Mouse (Mus musculus) forebrain, embryonic 12.5 days (tissue): ENCODE results near the gene Flrt1. TPM values are rescaled to one million over a fixed set of nuclear protein-coding genes. Genes with fewer than 3 reads are reported as not detected.

ENCODE experiments used
- ATAC-seq: fragments of 200-750 bp; cut with Nextera tagmentation; 2 replicates; pipeline ENCODE4 v1.8.0; 2017; ENCODE audit warnings: moderate TSS enrichment; ENCODE audit not compliant: low FRiP score
- H3K27ac ChIP-seq: fragments of 300-500 bp; sonication (generic); 2 replicates; pipeline ENCODE4 v1.5.1; 2016; ENCODE audit warnings: mild to moderate bottlenecking
- H3K27me3 ChIP-seq: fragments of 300-500 bp; sonication (generic); 2 replicates; pipeline ENCODE4 v1.6.1; 2016; ENCODE audit warnings: mild to moderate bottlenecking
- H3K36me3 ChIP-seq: fragments of 300-500 bp; sonication (generic); replicated peaks from 2 replicates; pipeline ENCODE4 v1.6.1; 2016; ENCODE audit warnings: mild to moderate bottlenecking
- H3K4me1 ChIP-seq: fragments of 300-500 bp; sonication (generic); 2 replicates; pipeline ENCODE4 v1.6.1; 2016
- H3K4me2 ChIP-seq: fragments of 300-500 bp; sonication (generic); 2 replicates; pipeline ENCODE4 v1.6.1; 2016; ENCODE audit warnings: mild to moderate bottlenecking, moderate library complexity
- H3K4me3 ChIP-seq: fragments of 300-500 bp; sonication (generic); replicated peaks from 2 replicates; pipeline ENCODE4 v1.5.1; 2016; ENCODE audit warnings: mild to moderate bottlenecking
- H3K9ac ChIP-seq: fragments of 300-500 bp; sonication (generic); 2 replicates; pipeline ENCODE4 v1.6.1; 2016; ENCODE audit warnings: mild to moderate bottlenecking
- H3K9me3 ChIP-seq: fragments of 300-500 bp; sonication (generic); 2 replicates; pipeline ENCODE4 v1.6.1; 2016
- WGBS: fragments of 180-500 bp; shearing (Covaris S2); methylation state at CpG from one replicate; pipeline ENCODE4 v1.1.7; 2016; 5-methylcytosine and 5-hydroxymethylcytosine counted together
- polyA plus RNA-seq: library from polyadenylated mRNA; unstranded; fragments of >200 nt; fragmentation: Nextera tagmentation; extraction: Ambion mirVana; gene quantifications from 2 replicates; pipeline ENCODE4 v1.2.1, GENCODE M21; 2016

The Flrt1 gene
- 7.3 and 8.0 TPM in 2 replicates for polyA plus RNA-seq

DNA sequence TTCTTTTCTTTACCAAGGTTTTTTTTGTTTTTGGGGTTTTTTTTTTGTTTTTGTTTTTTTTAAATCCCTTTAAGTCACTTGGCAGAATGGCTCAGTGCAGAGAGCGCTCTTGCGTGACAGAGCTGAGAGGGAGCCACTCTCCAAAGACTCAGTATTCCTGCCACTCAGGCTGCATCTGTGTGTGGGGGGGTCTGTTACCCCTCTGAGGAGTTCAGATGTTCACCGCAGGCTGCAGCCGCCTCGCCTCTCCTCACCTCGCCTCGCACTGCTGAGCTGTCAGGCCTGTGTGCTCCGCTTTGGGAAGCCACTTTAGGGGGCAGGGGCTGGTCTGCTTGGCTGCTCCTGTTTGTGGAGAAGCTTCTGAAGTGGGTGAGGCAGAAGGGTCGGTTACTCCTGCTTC is at the start of gene Flrt1:
Flrt1 (minus strand) TSS at position 186 of the 400 bp plus-strand sequence.
- Histone ChIP-seq H3K4me1 (peaks cover 82% of the 10 kb centered on the region), H3K9me3 (no peaks in the 10 kb centered on the region), H3K4me3 (no peak within 1 kb of the TSS), H3K27ac (0 out of 2 replicates have a peak within 1 kb of the TSS, but pooled peaks have one; percentile 37), H3K27me3 (peaks cover 18% of the 10 kb centered on the region), H3K4me2 (no peak within 1 kb of the TSS), H3K36me3 (no peaks in the 10 kb centered on the region), H3K9ac (no peak within 1 kb of the TSS)
- no peak for ATAC-seq
- WGBS = 23% methylated on average over 9 of the region's 9 CpGs

DNA sequence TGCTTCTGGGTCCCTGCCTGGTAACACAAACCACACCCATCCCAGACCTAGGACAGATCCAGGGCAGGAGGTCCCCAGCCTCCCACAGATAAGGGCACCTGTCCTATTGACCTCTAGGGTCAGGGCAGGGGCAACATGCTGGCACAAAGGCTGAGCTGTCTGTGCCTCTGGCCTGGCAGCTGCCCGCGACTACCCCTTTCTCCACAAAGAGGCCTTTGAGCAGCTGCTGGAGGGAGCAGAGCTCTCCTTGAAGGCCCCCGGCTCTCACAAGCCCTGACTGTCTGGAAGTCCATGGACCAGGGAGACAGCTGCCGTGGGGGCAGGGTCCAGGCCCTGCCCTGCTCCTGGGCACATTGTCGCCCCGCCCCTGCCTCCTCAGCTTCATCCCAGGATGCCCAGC is 49.7 kb upstream of the Flrt1 start:
- Histone ChIP-seq H3K9ac (no peak overlapping the region), H3K9me3 (no peaks in the 10 kb centered on the region), H3K4me3 (no peak overlapping the region), H3K4me1 (peaks cover 77% of the 10 kb centered on the region), H3K27me3 (peaks cover 39% of the 10 kb centered on the region), H3K27ac (peak overlapping the region; percentile 70), H3K4me2 (no peak overlapping the region), H3K36me3 (no peaks in the 10 kb centered on the region)
- no peak for ATAC-seq
- 59% methylated on average over 6 of the region's 6 CpGs for WGBS

DNA sequence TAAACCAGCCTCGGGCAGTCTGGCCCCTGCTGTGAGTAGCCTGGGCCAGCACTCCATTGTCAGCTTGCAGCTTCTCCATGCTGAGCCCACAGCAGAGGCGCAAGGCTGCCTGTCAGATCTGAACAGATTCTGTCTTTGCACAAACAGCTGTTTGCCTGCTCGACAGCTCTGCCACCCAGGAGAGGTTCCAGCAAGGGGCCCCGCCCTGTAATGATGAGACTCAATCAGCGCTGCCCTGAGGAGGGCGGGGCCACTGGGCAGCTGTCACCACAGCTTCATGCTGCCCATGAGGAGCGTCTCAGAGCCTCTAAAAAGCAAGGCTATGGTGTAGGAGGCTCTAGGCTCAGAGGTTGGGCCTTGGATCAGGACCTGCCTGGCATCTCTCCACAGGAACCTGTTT is 47.7 kb upstream of the Flrt1 start:
- Histone ChIP-seq H3K27ac (peak overlapping the region; percentile 70), H3K27me3 (peaks cover 22% of the 10 kb centered on the region), H3K4me2 (no peak overlapping the region), H3K4me1 (peaks cover 85% of the 10 kb centered on the region), H3K9me3 (no peaks in the 10 kb centered on the region), H3K9ac (no peak overlapping the region), H3K4me3 (no peak overlapping the region), H3K36me3 (no peaks in the 10 kb centered on the region)
- ATAC-seq = peak; percentile 55; the same call in 1 of the 2 replicates
- 27% methylated on average over 7 of the region's 7 CpGs for WGBS

DNA sequence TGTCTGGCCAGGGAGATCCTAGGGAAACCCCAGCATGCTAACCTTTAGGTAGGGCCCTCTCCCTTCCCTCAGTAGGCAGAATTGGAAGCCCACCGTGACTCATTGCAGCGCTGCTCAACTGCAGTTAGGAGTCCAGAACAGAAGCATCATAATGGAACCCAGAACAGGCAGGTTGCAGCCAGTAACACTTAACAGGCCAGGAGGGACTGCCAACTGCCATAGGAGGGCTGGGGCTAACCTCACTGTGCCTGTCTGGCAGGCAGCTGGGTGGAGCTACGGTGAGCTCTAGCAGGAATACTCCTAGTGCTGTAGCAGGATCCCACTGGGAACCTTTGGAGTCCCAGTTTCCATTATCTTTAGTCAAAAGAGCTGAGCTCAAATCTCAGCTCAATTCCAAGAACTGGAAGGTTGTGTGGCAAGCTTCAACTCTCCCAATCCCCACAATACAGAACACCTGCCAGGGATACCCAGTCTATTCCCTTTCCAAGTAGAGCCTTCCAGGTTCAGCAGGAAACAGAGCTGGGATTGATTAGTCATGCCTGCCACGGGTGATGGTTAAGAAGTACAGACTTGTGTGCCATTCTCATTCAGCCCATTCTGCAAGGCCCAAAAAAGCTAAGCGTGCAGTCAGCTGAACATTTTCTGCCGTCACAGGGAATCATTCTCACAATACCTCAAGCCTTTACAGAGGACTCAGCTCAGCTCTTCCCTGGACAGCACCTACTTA is 46.6 kb upstream of the Flrt1 start:
- H3K27ac ChIP-seq = 0 out of 2 replicates have a peak overlapping the region, but pooled peaks have one; percentile 25
- no peak overlapping the region for H3K4me2 ChIP-seq
- H3K4me3 ChIP-seq = no peak overlapping the region
- H3K9ac ChIP-seq = no peak overlapping the region; the same call in 1 of the 2 replicates
- H3K27me3 ChIP-seq = peaks cover 26% of the 10 kb centered on the region
- H3K4me1 ChIP-seq = peaks cover 85% of the 10 kb centered on the region
- no peak for ATAC-seq
- H3K9me3 ChIP-seq = no peaks in the 10 kb centered on the region
- 80% methylated on average over 6 of the region's 6 CpGs for WGBS
- no peaks in the 10 kb centered on the region for H3K36me3 ChIP-seq

DNA sequence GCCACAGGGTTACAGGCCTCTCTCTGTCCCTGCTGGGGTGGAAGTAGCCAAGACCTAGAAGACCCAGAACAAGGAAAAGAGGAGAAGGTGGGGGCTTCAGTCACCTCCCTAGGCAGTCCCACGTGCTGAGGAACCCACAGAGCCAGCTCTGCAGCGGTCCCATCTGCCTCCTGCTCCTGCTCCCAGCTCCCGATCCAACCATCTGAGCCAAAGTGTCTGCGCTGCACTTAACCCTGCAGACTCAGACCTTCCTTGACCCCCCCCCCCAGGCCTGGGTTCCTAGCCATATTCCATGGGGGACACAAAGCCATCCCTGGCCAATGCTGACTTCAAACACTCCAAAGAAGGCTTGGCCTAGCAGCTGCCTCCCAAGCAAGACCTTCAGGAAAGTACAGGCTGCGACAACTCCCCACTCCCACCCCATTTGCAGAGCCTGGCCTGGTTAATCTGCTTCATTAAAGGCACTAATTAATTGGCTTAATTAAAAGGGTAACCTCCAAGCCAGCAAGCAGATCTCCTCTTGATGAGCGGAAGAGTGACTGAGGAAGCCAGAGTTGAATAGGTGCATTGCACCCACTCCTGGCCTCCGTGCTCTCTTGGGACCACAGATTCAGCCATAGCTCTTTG is 45.9 kb upstream of the Flrt1 start:
- 56% methylated on average over 7 of the region's 7 CpGs for WGBS
- Histone ChIP-seq H3K4me3 (no peak overlapping the region), H3K36me3 (no peaks in the 10 kb centered on the region), H3K4me2 (no peak overlapping the region), H3K9ac (no peak overlapping the region; the same call in 1 of the 2 replicates), H3K27me3 (peaks cover 25% of the 10 kb centered on the region), H3K9me3 (no peaks in the 10 kb centered on the region), H3K4me1 (peaks cover 80% of the 10 kb centered on the region), H3K27ac (0 out of 2 replicates have a peak overlapping the region, but pooled peaks have one; percentile 42)
- no peak for ATAC-seq

DNA sequence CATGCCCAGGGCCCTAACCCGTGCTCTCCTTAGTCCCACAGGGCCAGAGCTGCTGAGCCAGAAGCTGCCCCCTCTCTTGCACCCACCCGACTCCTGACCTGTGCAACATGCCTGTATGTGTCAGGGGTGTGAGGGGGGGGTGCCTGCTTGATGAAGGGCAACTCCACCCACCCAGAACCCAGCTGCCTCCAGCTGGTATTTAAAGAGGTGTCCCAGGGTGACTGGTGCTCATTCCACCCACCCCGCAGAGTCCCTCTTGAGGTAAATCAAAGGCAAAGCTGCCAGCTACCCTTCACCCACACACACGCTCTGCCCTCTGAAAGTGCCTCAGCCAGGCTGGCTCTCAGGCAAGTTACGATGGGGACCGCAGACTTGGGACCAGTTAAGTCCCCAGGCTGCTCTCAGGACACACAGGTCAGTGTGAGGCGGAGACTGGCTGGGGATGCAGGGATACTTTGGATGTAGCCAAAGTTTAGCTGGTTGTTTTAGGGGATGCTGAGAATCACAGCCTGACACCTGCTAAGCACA is 43.7 kb upstream of the Flrt1 start:
- Histone ChIP-seq H3K27ac (peak overlapping the region; percentile 57; the same call in 1 of the 2 replicates), H3K36me3 (no peaks in the 10 kb centered on the region), H3K27me3 (peaks cover 41% of the 10 kb centered on the region), H3K9ac (0 out of 2 replicates have a peak overlapping the region, but pooled peaks have one; percentile 2), H3K4me2 (no peak overlapping the region), H3K9me3 (no peaks in the 10 kb centered on the region), H3K4me1 (peaks cover 68% of the 10 kb centered on the region), H3K4me3 (no peak overlapping the region)
- 67% methylated on average over 7 of the region's 7 CpGs for WGBS
- no peak for ATAC-seq

DNA sequence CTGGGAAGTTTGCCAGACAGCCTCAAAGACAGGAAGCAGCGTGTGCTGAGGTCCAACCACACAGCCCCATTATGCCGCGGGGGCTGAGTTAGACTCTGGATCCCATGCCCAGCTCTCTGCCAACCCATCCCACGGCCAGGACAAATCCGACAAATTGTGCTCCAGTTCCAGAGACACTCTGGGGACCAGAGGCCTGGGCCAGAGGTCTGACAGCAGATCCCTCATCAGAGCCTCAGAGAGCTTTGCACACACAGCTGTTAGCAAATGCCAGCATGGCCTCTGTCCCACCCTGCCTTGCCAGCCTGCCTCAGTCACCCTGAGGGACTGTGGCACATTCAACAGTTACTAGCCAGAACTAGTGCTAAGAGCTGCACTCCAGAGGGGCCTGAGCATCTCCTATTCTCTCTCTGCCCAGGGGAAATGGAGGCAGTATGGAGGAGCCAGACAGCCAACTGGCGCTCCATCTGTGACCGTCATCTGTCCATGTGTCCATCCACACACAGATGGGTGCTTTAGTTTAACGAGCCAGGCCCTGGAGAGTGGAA is 43.1 kb upstream of the Flrt1 start:
- 67% methylated on average over 8 of the region's 8 CpGs for WGBS

DNA sequence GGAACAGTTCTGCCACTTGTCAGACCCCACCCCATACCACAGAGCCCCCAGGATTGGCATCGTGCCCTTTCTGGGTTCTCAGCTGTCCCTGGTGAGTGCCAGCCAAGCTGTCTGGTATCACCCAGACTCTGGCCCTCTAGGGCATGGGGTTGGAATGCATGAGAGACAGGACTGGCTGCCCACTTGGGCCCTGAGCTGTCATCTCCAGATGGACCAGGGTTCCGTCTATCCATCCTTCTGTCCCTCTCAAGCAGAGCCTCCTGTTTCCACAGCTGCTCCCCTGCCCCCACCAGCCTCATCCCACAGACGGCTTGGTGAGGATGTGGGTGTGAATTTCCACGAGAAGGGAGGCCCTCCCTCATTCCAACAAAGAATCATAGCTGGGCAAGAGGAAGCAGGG is 42.6 kb upstream of the Flrt1 start:
- Histone ChIP-seq H3K27ac (peak overlapping the region; percentile 61; the same call in 1 of the 2 replicates), H3K4me1 (peaks cover 73% of the 10 kb centered on the region), H3K4me2 (no peak overlapping the region), H3K4me3 (no peak overlapping the region), H3K36me3 (no peaks in the 10 kb centered on the region), H3K27me3 (peaks cover 45% of the 10 kb centered on the region), H3K9ac (no peak overlapping the region), H3K9me3 (no peaks in the 10 kb centered on the region)
- WGBS = 48% methylated on average over 4 of the region's 4 CpGs
- no peak for ATAC-seq

More for the DNA sequence above, 43.1 kb upstream of the Flrt1 start:
- no peak; the same call in 1 of the 2 replicates for ATAC-seq
- peaks cover 73% of the 10 kb centered on the region for H3K4me1 ChIP-seq
- H3K27me3 ChIP-seq = peaks cover 41% of the 10 kb centered on the region
- H3K9ac ChIP-seq = peak overlapping the region; percentile 17; the same call in 1 of the 2 replicates
- no peaks in the 10 kb centered on the region for H3K36me3 ChIP-seq
- peak overlapping the region; percentile 61; the same call in 1 of the 2 replicates for H3K27ac ChIP-seq
- no peak overlapping the region for H3K4me2 ChIP-seq
- H3K9me3 ChIP-seq = no peaks in the 10 kb centered on the region
- no peak overlapping the region for H3K4me3 ChIP-seq

DNA sequence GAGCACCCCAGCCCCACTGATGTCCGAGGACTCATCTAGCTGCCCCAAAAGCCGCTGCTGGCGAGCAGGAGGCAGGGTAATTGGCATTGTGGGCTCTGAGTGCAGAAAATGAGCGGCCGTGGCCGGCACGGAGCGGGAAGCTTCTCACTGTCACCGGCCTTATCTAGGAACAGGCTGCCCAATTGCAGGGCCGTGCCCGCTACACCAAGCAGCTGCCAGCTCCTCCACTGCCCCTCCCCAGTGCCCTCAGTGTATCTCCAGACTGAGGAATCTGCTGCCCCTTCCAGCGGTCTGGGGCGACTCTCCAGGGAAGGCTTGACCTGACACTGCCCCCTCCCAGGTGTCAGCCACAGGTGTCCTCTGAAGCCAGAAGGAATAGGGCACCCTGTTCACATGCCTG is 40.8 kb upstream of the Flrt1 start:
- H3K27ac ChIP-seq = no peak overlapping the region
- H3K4me2 ChIP-seq = no peak overlapping the region
- H3K27me3 ChIP-seq = peaks cover 53% of the 10 kb centered on the region
- no peak overlapping the region for H3K9ac ChIP-seq
- ATAC-seq = no peak
- WGBS = 79% methylated on average over 13 of the region's 13 CpGs
- H3K4me1 ChIP-seq = peaks cover 78% of the 10 kb centered on the region
- H3K4me3 ChIP-seq = no peak overlapping the region
- no peaks in the 10 kb centered on the region for H3K9me3 ChIP-seq
- no peaks in the 10 kb centered on the region for H3K36me3 ChIP-seq

DNA sequence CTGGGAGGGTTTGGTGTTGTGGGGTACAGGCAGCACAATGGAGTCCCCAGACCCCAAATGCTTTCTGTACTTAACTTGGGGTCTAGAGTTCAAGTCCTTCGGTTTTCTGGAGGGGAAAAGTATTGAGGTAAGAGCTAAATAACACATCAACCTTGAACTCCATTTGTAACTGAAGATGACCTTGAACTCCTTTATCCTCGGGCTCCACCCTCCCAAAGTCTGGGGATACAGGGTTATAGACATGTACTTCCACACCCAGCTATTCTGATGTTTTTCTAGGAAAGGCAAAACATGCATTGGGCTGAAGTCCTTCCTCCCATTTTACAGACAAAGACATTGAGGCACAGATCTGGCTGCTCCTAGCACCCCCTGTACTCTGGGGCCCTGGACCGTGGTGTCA is 38.9 kb upstream of the Flrt1 start:
- H3K27me3 ChIP-seq = peaks cover 53% of the 10 kb centered on the region
- H3K4me1 ChIP-seq = peaks cover 78% of the 10 kb centered on the region
- H3K4me3 ChIP-seq = no peak overlapping the region

DNA sequence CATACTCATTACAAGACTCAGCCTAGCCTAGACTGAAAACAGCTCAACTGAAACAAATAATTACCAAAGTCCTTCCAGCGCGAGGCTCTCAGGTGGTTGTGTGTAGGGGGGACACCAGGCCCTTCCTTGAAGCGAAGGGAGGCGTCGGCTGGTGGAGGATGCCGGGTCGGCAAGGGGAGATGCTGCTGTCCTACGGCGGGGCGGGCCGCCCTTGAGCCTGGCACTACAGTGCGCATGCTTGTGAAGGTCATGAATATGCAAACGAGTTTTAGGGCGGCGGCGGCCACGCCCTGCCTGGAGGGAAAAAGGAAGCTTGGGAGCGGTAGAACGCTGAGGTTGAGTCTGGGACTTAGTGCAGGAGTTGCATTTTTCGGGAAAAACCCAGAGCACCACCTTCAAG is 38.3 kb upstream of the Flrt1 start:
- under 1% methylated on average over 20 of the region's 20 CpGs for WGBS
- peak overlapping the region; percentile 29 for H3K4me3 ChIP-seq
- H3K9ac ChIP-seq = peak overlapping the region; percentile 43
- H3K4me1 ChIP-seq = peaks cover 78% of the 10 kb centered on the region
- H3K27ac ChIP-seq = peak overlapping the region; percentile 78; the same call in 1 of the 2 replicates
- peaks cover 53% of the 10 kb centered on the region for H3K27me3 ChIP-seq
- ATAC-seq = peak; percentile 58
- no peaks in the 10 kb centered on the region for H3K9me3 ChIP-seq
- peak overlapping the region; percentile 60 for H3K4me2 ChIP-seq
- H3K36me3 ChIP-seq = no peaks in the 10 kb centered on the region

More for the DNA sequence above, 38.9 kb upstream of the Flrt1 start:
- Histone ChIP-seq H3K9ac (no peak overlapping the region), H3K27ac (no peak overlapping the region), H3K4me2 (peak overlapping the region; percentile 60), H3K36me3 (no peaks in the 10 kb centered on the region), H3K9me3 (no peaks in the 10 kb centered on the region)
- no peak for ATAC-seq
- WGBS = 71% methylated on average over 3 of the region's 3 CpGs
